23 mouse cellular contexts compared by ENCODE assay signal in genomic region chr8:117627096-117627495, GRCm38 (mm10).
"Had no signal": no experiment of that assay in that cellular context is flagged by ENCODE, and none has a peak within 500 bp of the region (broad histone marks: within the 10 kb centered on the region; RNA-seq: fewer than 3 reads in every experiment).

No protein-coding gene starts in this region.

- H3K4me1 ChIP-seq: heart, embryonic 10.5 days; heart, embryonic 12.5 days; intestine, embryonic 15.5 days; limb, embryonic 12.5 days; liver, embryonic 13.5 days had no signal

- H3K36me3 ChIP-seq: heart, embryonic 12.5 days; hindbrain, embryonic 15.5 days; intestine, embryonic 15.5 days; limb, embryonic 10.5 days; limb, embryonic 12.5 days; liver, embryonic 13.5 days had no signal

- H3K27ac ChIP-seq: gastrocnemius, adult 2 months; heart, embryonic 10.5 days; hindbrain, embryonic 15.5 days; intestine, embryonic 15.5 days; layer of hippocampus, adult 2 months; left cerebral cortex, adult 2 months; limb, embryonic 10.5 days; limb, embryonic 12.5 days; liver, embryonic 13.5 days had no signal

- H3K9me3 ChIP-seq: hindbrain, embryonic 15.5 days; intestine, embryonic 15.5 days; limb, embryonic 10.5 days; liver, embryonic 13.5 days had no signal

- H3K27me3 ChIP-seq: heart, embryonic 12.5 days; hindbrain, embryonic 15.5 days; intestine, embryonic 15.5 days; limb, embryonic 12.5 days; liver, embryonic 13.5 days had no signal

- ATAC-seq: inflammation-experienced regulatory T-cells, adult 6 months; intestine, postnatal 0 days had no signal

- H3K4me2 ChIP-seq: heart, embryonic 12.5 days; hindbrain, embryonic 15.5 days; intestine, embryonic 15.5 days; limb, embryonic 12.5 days; liver, embryonic 11.5 days; liver, embryonic 13.5 days had no signal

- H3K4me3 ChIP-seq: gastrocnemius, adult 2 months; heart, embryonic 10.5 days; heart, embryonic 12.5 days; hindbrain, embryonic 15.5 days; intestine, embryonic 15.5 days; left cerebral cortex, adult 2 months; limb, embryonic 10.5 days; limb, embryonic 12.5 days; liver, embryonic 13.5 days had no signal

- H3K9ac ChIP-seq: heart, embryonic 12.5 days; hindbrain, embryonic 15.5 days; intestine, embryonic 15.5 days; limb, embryonic 12.5 days; liver, embryonic 13.5 days had no signal

- DNase-seq: gastrocnemius, adult 2 months; gastrocnemius, postnatal 10 days; gastrocnemius, postnatal 25 days; heart, adult 18-20 months; heart, postnatal 10 days; heart, postnatal 4 days; kidney, adult 18-20 months; kidney, adult 8-10 months; kidney, postnatal 10 days; kidney, postnatal 25 days; liver; liver, embryonic 13.5 days had no signal
